Comparison of ENCODE assay signal across 12 mouse cellular contexts in genomic region chr4:120755801-120756200, GRCm38 (mm10). TPM values are rescaled to one million over a fixed set of nuclear protein-coding genes. Genes with fewer than 3 reads are reported as not detected.
"Had no signal": no experiment of that assay in that cellular context is flagged by ENCODE, and none has a peak within 500 bp of the region (broad histone marks: within the 10 kb centered on the region; RNA-seq: fewer than 3 reads in every experiment).

No protein-coding gene starts in this region.

- H3K4me2 ChIP-seq: kidney, embryonic 15.5 days; limb, embryonic 13.5 days; liver, embryonic 12.5 days; liver, embryonic 15.5 days; midbrain, embryonic 13.5 days; neural tube, embryonic 13.5 days had no signal

- H3K4me1 ChIP-seq: kidney, embryonic 15.5 days; limb, embryonic 10.5 days; liver, embryonic 12.5 days; liver, embryonic 15.5 days; midbrain, embryonic 13.5 days; neural tube, embryonic 13.5 days had no signal

- H3K4me3 ChIP-seq: kidney, embryonic 15.5 days; limb, embryonic 10.5 days; limb, embryonic 13.5 days; liver, embryonic 12.5 days; liver, embryonic 15.5 days; midbrain, embryonic 13.5 days; myocyte; neural tube, embryonic 13.5 days had no signal

- H3K9me3 ChIP-seq: kidney, embryonic 15.5 days; limb, embryonic 10.5 days; limb, embryonic 13.5 days; liver, embryonic 12.5 days; liver, embryonic 15.5 days; midbrain, embryonic 13.5 days; neural tube, embryonic 13.5 days had no signal

- H3K27ac ChIP-seq: kidney, embryonic 15.5 days; limb, embryonic 10.5 days; limb, embryonic 13.5 days; liver, embryonic 12.5 days; liver, embryonic 15.5 days; midbrain, embryonic 13.5 days; neural tube, embryonic 13.5 days had no signal

- ATAC-seq: liver, embryonic 12.5 days; midbrain, embryonic 13.5 days had no signal

- H3K9ac ChIP-seq: kidney, embryonic 15.5 days; limb, embryonic 13.5 days; liver, embryonic 12.5 days; liver, embryonic 15.5 days; midbrain, embryonic 13.5 days; neural tube, embryonic 13.5 days had no signal

RNA-seq across cellular contexts. Expression of gene Kcnq4, which starts 7.4 kb away (rescaled TPM):
- total RNA-seq: megakaryocyte progenitor cell, adult 5-6 weeks; megakaryocyte-erythroid progenitor cell, adult 5-6 weeks; monocyte, adult 5-6 weeks; neutrophil, adult 5-6 weeks had no signal
